Mouse (Mus musculus) frontal cortex, adult 2 months (tissue): ENCODE data around the gene Olfr711. TPM values are rescaled to one million over a fixed set of nuclear protein-coding genes. Genes with fewer than 3 reads are reported as not detected.
"Not testable (repeated sequence)": the region's sequence is repeated elsewhere in the genome, so short reads cannot be mapped to it uniquely, and the experiment has no call there.

Experiments used
- DNase-seq, 2 experiments: peaks; one replicate each; pipeline ENCODE4 v3.0.0; 2022; ENCODE audit warnings: low spot score in 1 of 2; ENCODE audit errors: extremely low spot score in 1 of 2
- polyA plus RNA-seq: library from polyadenylated mRNA; depleted of rRNA; stranded (reverse); fragments of >200 nt; gene quantifications from 2 replicates; pipeline ENCODE4 v1.2.3, GENCODE M21; 2012; rRNA removed

The Olfr711 gene
- not detected in 2 replicates for polyA plus RNA-seq

DNA sequence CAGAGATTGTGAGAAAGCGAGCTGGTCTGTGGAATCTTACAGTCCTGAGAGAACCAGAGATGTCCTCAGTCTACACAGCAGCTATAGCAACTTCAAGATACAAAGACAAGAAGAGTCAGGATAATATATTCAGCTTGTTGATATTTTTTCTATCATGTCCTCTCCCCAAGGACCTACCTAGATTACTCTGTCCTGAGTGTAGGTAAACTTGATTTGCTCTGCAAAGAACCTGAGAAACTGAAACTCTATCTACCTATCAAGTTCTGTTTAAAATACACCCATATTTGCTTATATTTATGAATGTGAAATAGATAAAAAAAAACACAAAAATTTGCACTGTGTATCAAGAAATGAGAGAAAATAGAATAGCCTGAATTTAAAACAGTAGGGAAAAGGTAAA, at the start of gene Olfr711:
TSS of gene Olfr711 (minus strand) at position 101 of the 400 bp plus-strand sequence.
- no peak for DNase-seq

DNA sequence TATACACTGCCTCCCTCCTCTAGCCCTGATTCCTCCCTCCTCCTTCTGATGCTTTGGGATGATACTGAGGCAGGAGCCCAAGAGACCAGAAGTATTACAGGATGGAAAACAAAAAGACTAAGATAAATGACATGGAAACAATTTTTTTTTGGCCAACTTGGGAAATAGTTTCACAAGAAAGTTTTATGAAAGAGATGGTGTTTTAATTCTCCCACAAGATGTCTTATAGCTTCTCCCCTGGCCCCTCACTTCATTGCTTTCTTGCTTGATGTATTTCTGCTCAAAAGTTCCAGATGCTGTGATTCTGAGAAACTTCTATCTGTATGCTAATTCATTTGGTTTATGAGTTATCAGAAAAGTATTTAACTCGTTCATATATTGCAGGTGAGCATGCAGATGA, 30.7 kb upstream of the Olfr711 start, which contains the start of gene Olfr2:
TSS of gene Olfr2 (minus strand) at position 101 of the 400 bp plus-strand sequence.
- DNase-seq = no peak

DNA sequence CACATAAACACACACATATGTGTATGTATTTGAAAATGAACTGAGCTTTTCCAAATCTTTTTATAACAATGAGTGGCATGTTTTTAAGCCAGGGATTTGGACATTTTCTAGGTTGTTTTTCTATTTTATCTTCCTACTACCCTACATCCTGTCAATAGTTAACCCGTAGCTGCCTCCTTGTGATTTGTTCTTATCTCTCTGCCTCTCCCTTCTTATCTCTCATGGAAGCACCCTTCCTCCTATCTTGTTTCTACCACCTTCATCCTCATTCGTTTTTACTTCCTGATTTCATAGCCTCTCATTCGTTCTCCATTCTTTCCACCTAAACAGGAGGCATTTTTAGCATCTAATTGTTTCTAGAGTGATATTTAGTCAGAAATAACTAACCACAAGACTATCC, 28.9 kb upstream of the Olfr711 start:
- DNase-seq = no peak

DNA sequence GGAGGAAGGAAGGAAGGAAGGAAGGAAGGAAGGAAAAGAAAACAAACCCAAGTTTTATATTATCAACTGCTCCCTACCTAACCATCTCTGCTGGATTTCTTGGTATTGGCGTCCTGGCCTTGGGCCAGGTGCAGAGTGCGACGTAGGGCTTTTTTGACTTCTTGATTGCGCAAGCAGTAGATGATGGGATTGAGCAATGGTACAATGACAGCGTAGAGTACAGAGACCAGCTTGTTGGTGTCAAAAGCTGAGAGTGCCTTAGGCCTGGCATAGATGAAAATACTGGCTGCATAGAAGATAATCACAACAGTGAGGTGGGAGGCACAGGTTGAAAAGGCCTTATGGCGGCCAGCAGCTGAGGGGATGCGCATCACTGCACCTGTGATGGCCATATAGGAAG, 25.5 kb upstream of the Olfr711 start:
- no peak for DNase-seq

DNA sequence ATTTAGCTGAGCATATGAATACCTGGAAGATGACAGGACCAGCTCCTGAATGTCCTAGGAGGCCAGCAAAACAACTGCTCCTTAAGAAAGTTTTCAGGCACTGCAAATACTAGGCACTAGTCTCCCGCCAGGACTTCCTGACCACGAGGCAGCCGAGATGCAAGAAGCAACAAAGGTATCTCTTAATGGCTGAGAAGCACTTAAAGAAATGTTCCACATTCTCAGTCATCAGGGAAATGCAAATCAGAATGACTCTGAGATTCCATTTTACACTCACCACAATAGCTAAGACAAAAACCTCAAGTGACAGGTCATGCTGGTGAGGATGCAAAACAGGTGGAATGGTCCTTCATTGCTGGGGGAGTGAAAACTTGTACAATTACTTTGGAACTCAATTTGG, 10.0 kb upstream of the Olfr711 start:
- no peak for DNase-seq

DNA sequence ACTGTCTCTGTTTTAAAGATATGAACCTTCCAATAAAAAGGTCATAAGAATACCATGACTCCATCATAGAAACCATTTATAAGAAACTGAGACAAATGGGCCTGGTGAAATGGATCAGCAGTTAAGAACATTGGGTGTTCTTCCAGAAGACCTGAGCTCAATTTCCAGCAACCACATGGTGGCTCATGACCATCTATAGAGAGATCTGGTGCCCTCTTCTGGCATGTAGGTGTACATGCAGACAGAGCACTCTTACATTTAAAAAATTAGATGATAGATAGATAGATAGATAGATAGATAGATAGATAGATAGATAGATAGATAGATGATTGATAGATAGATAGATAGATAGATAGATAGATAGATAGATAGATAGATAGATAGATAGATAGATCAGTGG, 7.8 kb downstream of the Olfr711 start:
- not testable (repeated sequence) for DNase-seq

DNA sequence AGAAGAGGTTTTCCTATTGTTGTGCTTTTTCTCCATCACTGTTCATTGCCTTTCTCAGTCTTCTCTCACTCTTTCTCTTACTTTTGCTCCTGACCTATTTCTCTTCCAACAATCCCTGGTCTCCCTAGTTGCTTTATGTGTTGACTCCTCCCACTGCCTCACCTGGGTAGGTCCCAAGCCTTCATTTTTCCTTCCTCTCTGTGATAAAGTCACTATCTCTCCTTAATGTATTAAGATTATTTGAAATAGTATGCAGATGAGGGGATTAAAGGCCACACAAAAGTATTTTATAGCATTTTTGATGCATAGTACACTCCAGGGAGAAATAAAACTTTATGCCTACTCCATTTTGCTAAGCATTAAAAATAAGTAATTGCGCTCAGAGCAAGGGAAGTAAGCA, 11.4 kb downstream of the Olfr711 start, which contains the start of gene Olfr6:
TSS of gene Olfr6 (minus strand) at position 101 of the 400 bp plus-strand sequence.
- DNase-seq = no peak

DNA sequence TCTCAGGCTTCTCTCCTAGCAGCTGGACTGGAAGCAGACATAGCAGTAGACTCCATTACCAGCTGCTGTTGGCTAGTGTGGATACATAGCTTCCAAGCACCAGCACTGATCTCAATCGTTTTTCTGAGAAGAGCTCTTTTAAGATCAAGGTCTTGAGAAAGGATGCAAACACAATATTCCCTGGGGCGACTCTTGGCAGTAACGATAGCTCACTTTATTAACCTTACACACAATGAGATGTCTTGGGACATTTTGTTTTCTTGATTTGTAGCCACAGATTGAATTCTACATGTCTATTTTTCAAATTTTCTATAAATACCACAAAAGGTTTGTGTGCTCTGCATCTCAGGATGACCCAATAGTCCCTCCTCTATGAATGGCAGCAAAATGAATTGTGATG, 27.0 kb downstream of the Olfr711 start, which contains the start of gene Olfr710:
TSS of gene Olfr710 (minus strand) at position 101 of the 400 bp plus-strand sequence.
- no peak for DNase-seq

DNA sequence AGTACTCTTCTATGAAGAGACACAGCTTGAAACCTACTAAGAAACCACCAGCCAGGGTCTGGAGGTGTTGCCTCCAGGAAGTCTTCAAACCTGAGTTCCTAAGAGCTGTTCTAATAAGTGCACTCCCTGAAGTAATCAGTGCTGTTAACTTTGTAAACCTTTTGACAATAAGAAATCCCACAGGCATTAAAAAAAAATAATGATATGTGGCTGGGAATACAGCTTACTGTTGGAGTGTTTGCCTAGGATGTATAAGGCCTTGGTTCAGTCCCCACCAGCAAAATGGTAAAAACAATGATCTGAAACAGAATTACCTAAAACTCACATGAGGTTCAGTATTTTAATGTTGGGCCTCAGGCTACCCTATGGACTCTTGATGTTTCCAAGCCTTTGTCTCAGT, 43.1 kb downstream of the Olfr711 start, which contains the start of gene Olfr709-ps1:
TSS of gene Olfr709-ps1 (minus strand) at position 101 of the 400 bp plus-strand sequence.
- no peak for DNase-seq

DNA sequence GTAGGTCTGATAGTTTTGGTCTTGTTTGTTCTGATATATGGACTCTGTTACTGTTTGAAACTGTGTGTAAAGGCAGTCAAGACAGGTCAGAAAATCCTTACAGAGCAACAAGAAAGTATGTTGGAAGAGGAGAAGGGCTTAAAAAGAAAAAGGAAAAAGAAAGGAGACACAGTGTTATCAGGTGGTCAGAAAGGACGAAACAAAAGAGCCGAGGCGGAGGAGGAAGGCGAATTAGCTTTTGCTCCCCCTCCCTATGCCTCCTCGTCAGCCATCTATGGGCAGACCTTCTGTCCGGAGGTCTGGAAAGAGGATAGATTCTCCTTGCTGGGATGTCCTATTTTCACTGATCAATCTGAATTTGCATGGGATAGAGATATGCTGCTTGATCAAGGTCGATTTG, 54.3 kb downstream of the Olfr711 start:
- not testable (repeated sequence) for DNase-seq

Other genes with a start within 250 kb of the Olfr711 start
- gene Olfr697, start 233.0 kb downstream of the Olfr711 start, polyA plus RNA-seq = not detected in 2 replicates
- gene Olfr698, start 220.1 kb downstream of the Olfr711 start, polyA plus RNA-seq = not detected in 2 replicates
- gene Olfr699, start 182.3 kb downstream of the Olfr711 start, polyA plus RNA-seq = not detected in 2 replicates
- not detected in 2 replicates for gene Olfr700, start 166.6 kb downstream of the Olfr711 start, polyA plus RNA-seq
- not detected in 2 replicates for gene Olfr701, start 161.3 kb downstream of the Olfr711 start, polyA plus RNA-seq
- gene Olfr702, start 141.6 kb downstream of the Olfr711 start, polyA plus RNA-seq = not detected in 2 replicates
- gene Olfr703, start 132.1 kb downstream of the Olfr711 start, polyA plus RNA-seq = not detected in 2 replicates
- gene Olfr704, start 112.3 kb downstream of the Olfr711 start, polyA plus RNA-seq = not detected in 2 replicates
- gene Olfr705, start 98.6 kb downstream of the Olfr711 start, polyA plus RNA-seq = not detected in 2 replicates
- gene Olfr706, start 87.3 kb downstream of the Olfr711 start, polyA plus RNA-seq = not detected in 2 replicates
- gene Olfr707, start 74.2 kb downstream of the Olfr711 start, polyA plus RNA-seq = not detected in 2 replicates
- not detected in 2 replicates for gene Olfr1532-ps1, start 67.5 kb downstream of the Olfr711 start, polyA plus RNA-seq
- gene Olfr709-ps1, start 43.2 kb downstream of the Olfr711 start, polyA plus RNA-seq = not detected in 2 replicates
- not detected in 2 replicates for gene Olfr710, start 27.1 kb downstream of the Olfr711 start, polyA plus RNA-seq
- not detected in 2 replicates for gene Olfr6, start 11.5 kb downstream of the Olfr711 start, polyA plus RNA-seq
- gene Olfr2, start 30.6 kb upstream of the Olfr711 start, polyA plus RNA-seq = not detected in 2 replicates
- not detected in 2 replicates for gene Olfr713, start 55.7 kb upstream of the Olfr711 start, polyA plus RNA-seq
- 0.04 TPM in 1 of 2 replicates, not detected in the other for gene Olfr714, start 95.5 kb upstream of the Olfr711 start, polyA plus RNA-seq
- not detected in 2 replicates for gene Olfr17, start 117.8 kb upstream of the Olfr711 start, polyA plus RNA-seq
- gene Olfr715b, start 134.9 kb upstream of the Olfr711 start, polyA plus RNA-seq = not detected in 2 replicates
- not detected in 2 replicates for gene Olfr715, start 155.6 kb upstream of the Olfr711 start, polyA plus RNA-seq
- gene Olfr716, start 162.9 kb upstream of the Olfr711 start, polyA plus RNA-seq = not detected in 2 replicates
- gene Nlrp14, start 191.5 kb upstream of the Olfr711 start, polyA plus RNA-seq = not detected in 2 replicates
- gene Rbmxl2, start 234.0 kb upstream of the Olfr711 start, polyA plus RNA-seq = not detected in 2 replicates